Mouse (Mus musculus): ENCODE measurements around the gene Coq3. TPM values are rescaled to one million over a fixed set of nuclear protein-coding genes. Genes with fewer than 3 reads are reported as not detected.
A peak's percentile ranks its signal among the peaks of the same experiment; 100 is the strongest.

Gene Coq3
- polyA plus RNA-seq, 1 experiment: 5.4 TPM

DNA sequence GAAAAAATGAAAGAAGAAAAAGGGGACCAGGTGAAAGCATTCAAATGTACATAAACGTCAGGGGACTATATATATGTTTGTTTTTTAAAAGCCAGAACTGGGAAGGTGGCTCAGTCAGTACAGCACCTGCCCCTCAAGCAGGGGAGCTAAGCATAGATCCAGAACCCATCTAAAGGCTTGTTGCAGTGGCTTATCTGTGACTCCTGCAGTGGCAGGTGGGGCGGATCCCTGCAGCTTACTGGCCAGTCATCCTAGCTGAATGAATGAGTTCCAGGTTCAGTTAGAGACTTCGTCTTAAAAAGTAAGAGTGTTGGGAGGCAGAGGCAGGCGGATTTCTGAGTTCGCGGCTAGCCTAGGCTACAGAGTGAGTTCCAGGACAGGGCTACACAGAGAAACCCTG, 3.3 kb downstream of the Coq3 start:
- WGBS: 91% methylated on average over 6 of the region's 6 CpGs
- Histone ChIP-seq H3K4me3 (ENCODE audit: insufficient read depth, low read depth, low read length) (no peak overlapping the region), H3K36me3 (ENCODE audit: control insufficient read depth, insufficient read depth, low read length) (no peaks in the 10 kb centered on the region), H3K27ac (ENCODE audit: insufficient read depth, low read depth, low read length) (no peak overlapping the region), H3K4me1 (ENCODE audit: control insufficient read depth, insufficient read depth, low read length) (peaks cover 3% of the 10 kb centered on the region; the same call in 1 of the 2 replicates), H3K27me3 (replicated peaks; ENCODE audit: control insufficient read depth, insufficient read depth, low read length) (no peaks in the 10 kb centered on the region)
- no peak for DNase-seq
- TF ChIP-seq CTCF (conservative IDR thresholded peaks at IDR 0.05; ENCODE audit: insufficient read depth, insufficient read length, low read depth, low read length) (no peak), POLR2A (IDR thresholded peaks at IDR 0.05; ENCODE audit: low read depth, low read length) (no peak)

GRCm38 (mm10) chr4:21885831-21886230, 6.4 kb downstream of the Coq3 start:
- Histone ChIP-seq H3K27ac (ENCODE audit: insufficient read depth, low read depth, low read length) (no peak overlapping the region), H3K36me3 (ENCODE audit: control insufficient read depth, insufficient read depth, low read length) (no peaks in the 10 kb centered on the region), H3K4me1 (ENCODE audit: control insufficient read depth, insufficient read depth, low read length) (no peaks in the 10 kb centered on the region), H3K4me3 (ENCODE audit: insufficient read depth, low read depth, low read length) (no peak overlapping the region), H3K27me3 (replicated peaks; ENCODE audit: control insufficient read depth, insufficient read depth, low read length) (no peaks in the 10 kb centered on the region)
- 78% methylated on average over 8 of the region's 8 CpGs for WGBS
- DNase-seq: no peak
- TF ChIP-seq POLR2A (IDR thresholded peaks at IDR 0.05; ENCODE audit: low read depth, low read length): no peak
- TF ChIP-seq CTCF (conservative IDR thresholded peaks at IDR 0.05; ENCODE audit: insufficient read depth, insufficient read length, low read depth, low read length): no peak

GRCm38 (mm10) chr4:21930971-21931771, 51.7 kb downstream of the Coq3 start, which contains the start of gene Faxc:
Gene Faxc (plus strand): TSS chr4:21931329.
- 1% methylated on average over 83 of the region's 83 CpGs for WGBS
- no peak for TF ChIP-seq POLR2A (IDR thresholded peaks at IDR 0.05; ENCODE audit: low read depth, low read length)
- TF ChIP-seq CTCF (conservative IDR thresholded peaks at IDR 0.05; ENCODE audit: insufficient read depth, insufficient read length, low read depth, low read length): no peak
- Histone ChIP-seq H3K4me1 (ENCODE audit: control insufficient read depth, insufficient read depth, low read length) (no peaks in the 10 kb centered on the region), H3K27me3 (replicated peaks; ENCODE audit: control insufficient read depth, insufficient read depth, low read length) (peaks cover 2% of the 10 kb centered on the region; the same call in 1 of the 2 replicates), H3K27ac (ENCODE audit: insufficient read depth, low read depth, low read length) (no peak within 1 kb of the TSS), H3K36me3 (ENCODE audit: control insufficient read depth, insufficient read depth, low read length) (no peaks in the 10 kb centered on the region), H3K4me3 (ENCODE audit: insufficient read depth, low read depth, low read length) (peak within 1 kb of the TSS; percentile 64)
- DNase-seq: peak; percentile 35

GRCm38 (mm10) chr4:21931772-21932630, 52.5 kb downstream of the Coq3 start:
- no peak for DNase-seq
- Histone ChIP-seq H3K36me3 (ENCODE audit: control insufficient read depth, insufficient read depth, low read length) (no peaks in the 10 kb centered on the region), H3K4me3 (ENCODE audit: insufficient read depth, low read depth, low read length) (peak overlapping the region; percentile 64), H3K27me3 (replicated peaks; ENCODE audit: control insufficient read depth, insufficient read depth, low read length) (peaks cover 2% of the 10 kb centered on the region; the same call in 1 of the 2 replicates), H3K4me1 (ENCODE audit: control insufficient read depth, insufficient read depth, low read length) (no peaks in the 10 kb centered on the region), H3K27ac (ENCODE audit: insufficient read depth, low read depth, low read length) (no peak overlapping the region)
- 18% methylated on average over 23 of the region's 23 CpGs for WGBS
- no peak for TF ChIP-seq CTCF (conservative IDR thresholded peaks at IDR 0.05; ENCODE audit: insufficient read depth, insufficient read length, low read depth, low read length)
- no peak for TF ChIP-seq POLR2A (IDR thresholded peaks at IDR 0.05; ENCODE audit: low read depth, low read length)

DNA sequence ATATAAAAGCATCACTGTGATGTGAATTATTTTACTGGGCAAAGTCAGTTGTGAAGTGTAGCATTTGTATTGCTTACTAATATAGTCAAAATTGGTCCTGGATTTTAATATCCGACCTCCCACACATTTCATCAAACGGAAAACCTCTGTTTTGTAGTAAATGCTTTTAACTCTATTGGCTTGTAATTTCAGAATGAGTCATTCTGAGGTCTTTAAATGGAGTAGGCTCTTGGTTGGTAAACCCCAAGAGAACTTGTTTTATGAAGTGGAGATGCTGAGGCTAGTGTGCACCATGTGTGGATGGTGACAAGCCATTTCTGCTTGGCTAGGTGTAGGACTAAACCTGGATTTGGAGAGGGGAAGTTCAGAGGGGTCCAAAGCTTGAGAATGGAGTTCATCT, 55.9 kb downstream of the Coq3 start:
- no peak overlapping the region for H3K4me3 ChIP-seq (ENCODE audit: insufficient read depth, low read depth, low read length)
- H3K27me3 ChIP-seq (replicated peaks; ENCODE audit: control insufficient read depth, insufficient read depth, low read length): peaks cover 2% of the 10 kb centered on the region; the same call in 1 of the 2 replicates
- H3K36me3 ChIP-seq (ENCODE audit: control insufficient read depth, insufficient read depth, low read length): no peaks in the 10 kb centered on the region
- no peaks in the 10 kb centered on the region for H3K4me1 ChIP-seq (ENCODE audit: control insufficient read depth, insufficient read depth, low read length)
- DNase-seq: no peak
- TF ChIP-seq POLR2A (IDR thresholded peaks at IDR 0.05; ENCODE audit: low read depth, low read length): no peak
- no peak for TF ChIP-seq CTCF (conservative IDR thresholded peaks at IDR 0.05; ENCODE audit: insufficient read depth, insufficient read length, low read depth, low read length)
- H3K27ac ChIP-seq (ENCODE audit: insufficient read depth, low read depth, low read length): no peak overlapping the region
- 86% methylated on average over 2 of the region's 2 CpGs for WGBS

- TF ChIP-seq CTCF (conservative IDR thresholded peaks at IDR 0.05; ENCODE audit: insufficient read depth, insufficient read length, low read depth, low read length) (no peak), POLR2A (IDR thresholded peaks at IDR 0.05; ENCODE audit: low read depth, low read length) (no peak)
- DNase-seq: no peak
- H3K36me3 ChIP-seq (ENCODE audit: control insufficient read depth, insufficient read depth, low read length): no peaks in the 10 kb centered on the region
- H3K27me3 ChIP-seq (replicated peaks; ENCODE audit: control insufficient read depth, insufficient read depth, low read length): no peaks in the 10 kb centered on the region
- H3K4me3 ChIP-seq (ENCODE audit: insufficient read depth, low read depth, low read length): no peak overlapping the region
- H3K4me1 ChIP-seq (ENCODE audit: control insufficient read depth, insufficient read depth, low read length): no peaks in the 10 kb centered on the region
- H3K27ac ChIP-seq (ENCODE audit: insufficient read depth, low read depth, low read length): no peak overlapping the region
- 90% methylated on average over 9 of the region's 9 CpGs for WGBS
These were observed 57.0 kb downstream of the Coq3 start for GRCm38 (mm10) chr4:21936424-21936823.

- H3K27me3 ChIP-seq (replicated peaks; ENCODE audit: control insufficient read depth, insufficient read depth, low read length): no peaks in the 10 kb centered on the region
- DNase-seq: no peak
- no peak overlapping the region for H3K4me3 ChIP-seq (ENCODE audit: insufficient read depth, low read depth, low read length)
- no peaks in the 10 kb centered on the region for H3K36me3 ChIP-seq (ENCODE audit: control insufficient read depth, insufficient read depth, low read length)
- WGBS: 91% methylated on average over 8 of the region's 8 CpGs
- TF ChIP-seq POLR2A (IDR thresholded peaks at IDR 0.05; ENCODE audit: low read depth, low read length): no peak
- no peak for TF ChIP-seq CTCF (conservative IDR thresholded peaks at IDR 0.05; ENCODE audit: insufficient read depth, insufficient read length, low read depth, low read length)
- H3K4me1 ChIP-seq (ENCODE audit: control insufficient read depth, insufficient read depth, low read length): no peaks in the 10 kb centered on the region
- H3K27ac ChIP-seq (ENCODE audit: insufficient read depth, low read depth, low read length): no peak overlapping the region
These were observed 58.4 kb downstream of the Coq3 start for GRCm38 (mm10) chr4:21937890-21938289.

Measured in kidney, adult 2 months (tissue).